Mouse (Mus musculus) layer of hippocampus, adult 11-12 months (tissue): Measurements from ENCODE around the gene Ulk3.

Experiments used
- DNase-seq: peaks from one replicate; pipeline ENCODE4 v3.0.0; 2022; ENCODE audit warnings: low spot score

Ulk3 gene

GRCm38 (mm10) chr9:57589224-57590126 lies at the start of gene Ulk3:
Gene Ulk3 (plus strand): TSS chr9:57589452.
- peak; percentile 75 for DNase-seq

- no peak for DNase-seq
Measured at GRCm38 (mm10) chr9:57539550-57539949, 49.7 kb upstream of the Ulk3 start.

DNA sequence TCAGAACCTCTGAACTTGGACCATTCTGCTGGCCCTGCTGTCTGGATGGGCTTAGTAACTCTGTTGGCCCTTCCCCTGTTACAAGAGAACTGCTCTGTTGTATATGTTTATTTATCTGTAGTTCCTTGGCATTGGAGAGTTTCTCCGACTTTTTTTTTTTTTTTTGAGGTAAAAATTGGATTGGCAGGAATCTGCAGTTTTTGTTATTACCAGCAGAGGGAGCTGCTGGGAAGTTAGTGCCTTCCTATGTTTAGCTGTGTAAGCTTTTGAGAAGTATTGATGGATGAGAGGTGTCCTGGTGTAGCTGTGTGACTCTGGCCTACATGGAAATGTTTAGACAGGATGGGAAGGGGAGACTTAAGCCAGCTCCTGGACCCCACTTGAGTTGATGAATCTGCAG lies 47.9 kb upstream of the Ulk3 start:
- no peak for DNase-seq

- DNase-seq, result no peak
Measured at GRCm38 (mm10) chr9:57543951-57544350, 45.3 kb upstream of the Ulk3 start.

DNA sequence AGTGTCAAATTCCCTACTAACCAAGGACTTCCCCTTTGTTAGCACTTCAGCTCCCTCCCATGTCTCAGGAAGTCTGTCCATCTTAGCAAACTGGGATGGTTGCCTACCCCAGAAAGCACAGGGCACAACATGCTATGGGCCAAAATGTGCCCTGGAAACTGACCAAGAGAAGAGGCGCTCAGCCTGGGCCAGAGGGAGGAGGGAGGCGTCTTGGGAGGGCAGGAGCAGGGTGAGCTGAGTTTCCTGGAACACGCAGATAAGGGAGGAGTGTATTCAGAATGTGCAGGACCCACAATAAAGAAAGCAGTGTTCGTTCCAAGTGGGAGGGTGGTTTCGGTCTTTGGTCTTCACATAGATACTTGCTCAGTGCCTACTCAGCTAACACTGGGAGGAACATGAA lies 42.0 kb upstream of the Ulk3 start:
- DNase-seq, result no peak

DNA sequence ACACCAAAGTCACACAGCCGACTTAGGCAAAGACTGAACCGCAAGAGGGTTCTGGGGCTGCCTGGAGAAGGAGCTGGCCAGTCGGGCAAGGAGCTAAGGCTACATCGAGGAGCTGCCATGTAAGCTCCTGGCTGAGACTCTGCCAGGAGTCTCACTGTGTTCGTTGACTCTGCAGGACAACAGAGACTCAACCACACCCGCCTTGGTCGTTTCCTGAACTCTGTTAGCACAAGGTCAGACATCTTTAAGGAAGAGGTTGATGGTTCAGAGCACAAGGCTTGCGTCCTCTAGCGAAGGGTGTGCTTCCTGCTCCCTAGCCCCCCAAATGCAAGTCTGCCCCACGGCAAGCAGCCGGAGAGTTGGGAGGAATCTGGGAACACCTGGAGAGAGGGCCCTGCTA lies 41.4 kb upstream of the Ulk3 start:
- no peak for DNase-seq

DNA sequence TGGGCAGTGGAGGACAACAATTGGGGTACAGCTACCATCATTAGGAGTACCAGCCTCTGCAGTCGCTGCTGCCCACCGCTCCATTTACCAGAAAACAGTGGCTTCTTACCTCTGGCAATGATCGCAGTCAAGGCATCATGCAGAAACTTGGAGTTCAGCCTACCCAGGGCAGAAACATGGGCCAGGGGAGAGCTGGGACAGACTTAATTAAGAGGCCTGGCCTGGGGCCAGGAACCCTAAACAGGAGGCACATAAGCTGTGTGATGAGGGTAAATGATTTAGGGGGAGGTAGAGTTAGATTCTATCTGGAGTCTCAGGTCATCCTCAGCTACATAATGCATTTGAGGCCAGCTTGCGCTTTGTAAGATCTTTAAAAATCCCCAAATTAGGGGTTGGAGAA lies 40.1 kb upstream of the Ulk3 start:
- no peak for DNase-seq

DNA sequence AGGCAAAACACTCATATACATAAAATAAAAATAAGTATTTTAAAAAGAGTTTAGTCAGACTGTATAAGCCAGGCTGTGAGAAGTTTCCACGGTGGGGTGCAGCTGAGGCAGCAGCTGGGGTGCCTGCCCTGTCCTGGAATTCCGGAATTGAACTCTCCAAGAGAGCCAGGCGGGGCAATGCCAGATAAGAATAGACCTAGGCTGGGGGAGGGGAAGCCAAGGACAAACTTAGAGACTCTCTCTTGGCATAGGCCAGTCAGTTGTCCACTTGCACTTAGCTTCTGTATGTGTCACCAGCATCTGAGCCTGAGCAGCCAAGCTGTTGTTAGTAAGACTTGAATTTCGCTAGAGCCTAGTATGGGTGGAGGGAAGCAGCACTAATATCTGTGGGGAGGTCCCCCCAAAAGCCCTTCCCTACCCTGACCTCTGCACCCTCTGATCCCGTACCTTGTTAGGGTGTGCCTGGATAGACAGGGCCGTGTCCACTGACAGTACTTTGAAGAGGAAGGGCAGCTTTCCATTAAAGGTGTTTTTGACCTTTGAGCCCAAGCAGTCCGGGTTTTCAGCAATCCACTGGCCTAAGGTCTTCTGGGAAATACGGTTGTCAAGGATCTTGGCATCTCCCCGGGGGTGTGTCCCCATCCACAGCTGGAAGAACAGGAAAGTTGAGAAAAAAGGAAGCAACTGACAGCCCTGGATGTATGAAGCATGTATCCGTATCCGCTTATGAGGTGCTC lies 39.0 kb upstream of the Ulk3 start:
- no peak for DNase-seq

GRCm38 (mm10) chr9:57552139-57552887 lies 36.9 kb upstream of the Ulk3 start, which contains the start of gene Mpi:
Gene Mpi (minus strand): TSS chr9:57552763.
- DNase-seq, result peak; percentile 78

DNA sequence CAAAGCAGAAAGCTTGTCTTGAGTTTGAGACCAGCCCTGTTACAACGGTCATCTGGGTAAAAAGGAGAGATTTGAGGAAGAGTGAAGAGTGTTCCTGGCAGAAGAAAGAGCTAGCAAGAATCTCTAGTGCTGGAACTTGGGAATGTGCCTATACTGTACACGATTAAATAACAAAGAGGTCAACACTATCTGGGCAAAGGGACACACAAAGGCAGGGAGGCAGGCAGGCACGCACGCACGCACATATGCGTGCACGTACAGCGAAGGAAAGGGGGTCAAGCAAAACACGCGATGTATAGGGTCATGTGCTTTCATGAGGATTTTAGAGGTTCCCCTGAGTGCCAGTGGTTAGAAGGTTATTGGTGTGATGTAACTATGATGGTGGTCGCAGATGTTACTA lies 36.1 kb upstream of the Ulk3 start:
- DNase-seq, result no peak

GRCm38 (mm10) chr9:57554753-57555152 lies 34.5 kb upstream of the Ulk3 start:
- DNase-seq, result no peak

DNA sequence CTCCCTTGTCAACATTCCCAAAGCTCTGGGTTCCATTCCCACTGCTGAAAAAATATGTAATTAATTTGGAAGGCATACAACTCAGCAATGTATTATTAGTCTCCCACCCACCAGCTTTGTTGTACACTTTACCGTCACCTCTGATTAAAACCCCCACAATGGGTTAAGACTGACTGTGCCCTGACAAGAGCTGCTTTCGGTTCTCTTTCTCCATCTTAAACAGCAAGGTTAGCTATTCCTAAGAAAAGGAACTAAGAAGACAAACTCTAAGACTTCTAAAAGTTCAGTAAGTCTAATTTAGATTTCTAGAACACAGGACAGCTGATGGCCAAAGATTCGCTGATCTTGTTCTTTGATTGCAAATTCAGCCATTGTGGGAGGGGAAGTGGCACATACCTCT lies 32.0 kb upstream of the Ulk3 start:
- DNase-seq, result no peak

DNA sequence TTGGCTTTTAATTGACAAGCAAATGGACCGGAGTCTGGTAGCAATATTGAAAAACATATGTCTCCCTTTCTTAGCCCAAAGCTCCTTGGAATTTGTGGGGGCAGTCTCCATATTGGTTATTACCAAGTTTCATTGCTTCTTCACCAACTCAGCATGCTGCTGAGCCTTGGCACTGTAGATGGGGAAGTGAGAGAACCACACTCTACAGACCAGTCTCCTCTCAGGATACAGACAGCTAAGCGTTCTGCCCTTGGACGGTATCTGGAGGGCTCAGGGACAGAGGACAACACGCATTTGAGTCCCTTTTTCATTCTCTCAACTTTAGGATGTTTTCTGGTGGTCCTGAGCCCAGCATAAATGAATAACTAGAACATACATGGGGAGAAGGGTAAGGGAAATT lies 30.6 kb upstream of the Ulk3 start:
- no peak for DNase-seq

DNA sequence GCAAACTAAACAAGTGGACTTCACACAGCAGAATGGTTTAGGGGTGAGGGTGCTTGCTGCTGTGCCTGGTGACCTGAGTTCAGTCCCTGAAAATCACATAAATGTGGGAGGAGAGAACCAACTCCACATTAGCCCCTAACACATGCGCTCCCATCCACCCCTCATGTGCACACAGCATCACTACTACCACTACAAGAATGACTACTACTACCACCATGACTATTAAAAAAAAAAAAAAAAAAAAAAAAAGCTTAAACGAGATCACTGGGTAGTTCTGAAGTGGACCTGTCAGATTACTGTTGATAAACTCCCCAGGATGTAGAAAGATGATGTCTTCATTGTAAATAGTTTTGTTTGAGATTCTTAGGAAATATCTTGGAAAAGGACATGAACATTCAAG lies 29.7 kb upstream of the Ulk3 start:
- no peak for DNase-seq

DNA sequence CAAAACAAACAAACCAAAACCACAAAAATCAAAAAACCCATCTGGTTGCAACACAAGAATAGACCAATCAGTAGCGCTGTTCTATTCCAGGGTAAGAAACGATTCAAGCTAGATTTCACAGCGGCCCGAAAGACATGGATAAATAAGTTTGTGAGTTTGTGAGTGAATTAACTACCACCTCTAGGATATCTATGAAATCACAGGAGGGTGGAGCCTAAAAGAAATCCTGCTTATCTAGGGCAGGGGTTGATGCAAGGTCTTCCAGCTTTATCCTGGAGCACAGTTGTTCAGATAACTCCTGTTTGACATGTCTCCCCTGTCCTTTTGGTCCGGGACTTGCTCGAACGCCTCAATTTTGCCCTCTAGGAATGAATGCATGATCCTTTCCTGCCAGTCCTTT lies 29.0 kb upstream of the Ulk3 start:
- DNase-seq, result no peak

DNA sequence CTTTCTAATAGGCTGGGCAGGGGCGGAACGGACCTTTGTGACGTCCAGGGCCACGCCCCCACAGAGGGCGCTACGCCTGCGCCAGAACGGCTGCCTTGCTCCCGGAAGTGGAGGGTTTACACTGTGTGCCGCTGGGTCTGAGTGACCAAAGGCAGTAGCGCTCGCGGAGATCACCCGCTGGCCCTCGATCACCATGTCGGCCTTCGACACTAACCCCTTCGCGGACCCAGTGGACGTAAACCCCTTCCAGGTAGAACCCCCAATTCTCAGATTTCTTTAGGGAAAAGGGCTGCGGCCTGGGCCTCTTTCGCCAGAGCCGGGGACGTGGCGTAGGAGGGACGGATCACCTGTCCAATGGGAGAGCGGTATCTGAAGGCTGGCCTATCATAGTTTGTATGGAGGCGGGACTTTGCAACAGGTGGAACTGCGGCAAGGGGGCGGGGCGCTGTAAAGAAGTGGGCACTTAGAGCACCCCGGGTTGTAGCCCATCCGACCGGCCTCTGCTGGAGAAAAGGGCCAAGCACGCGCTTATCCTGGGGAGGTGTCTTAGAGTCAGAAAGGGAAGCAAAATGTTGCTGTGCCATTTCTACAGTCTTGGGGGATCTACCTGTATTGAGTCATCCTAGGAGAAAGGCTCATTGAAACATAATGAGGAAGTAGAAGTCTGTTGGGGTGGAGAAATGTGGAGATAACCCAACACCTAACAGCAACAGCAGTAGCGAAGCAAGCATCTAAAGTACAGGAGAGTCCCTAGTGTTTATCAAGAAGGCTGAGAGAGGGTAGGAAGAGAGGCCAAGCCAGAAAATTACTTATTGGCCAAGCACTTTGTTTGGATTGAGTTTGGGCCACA lies 28.2 kb upstream of the Ulk3 start, which contains the start of gene Scamp2:
TSS of gene Scamp2 (plus strand) at position 83 of the 850 bp plus-strand sequence.
- DNase-seq, result peak; percentile 95

- no peak for DNase-seq
Measured at GRCm38 (mm10) chr9:57561711-57562099, 27.5 kb upstream of the Ulk3 start.

DNA sequence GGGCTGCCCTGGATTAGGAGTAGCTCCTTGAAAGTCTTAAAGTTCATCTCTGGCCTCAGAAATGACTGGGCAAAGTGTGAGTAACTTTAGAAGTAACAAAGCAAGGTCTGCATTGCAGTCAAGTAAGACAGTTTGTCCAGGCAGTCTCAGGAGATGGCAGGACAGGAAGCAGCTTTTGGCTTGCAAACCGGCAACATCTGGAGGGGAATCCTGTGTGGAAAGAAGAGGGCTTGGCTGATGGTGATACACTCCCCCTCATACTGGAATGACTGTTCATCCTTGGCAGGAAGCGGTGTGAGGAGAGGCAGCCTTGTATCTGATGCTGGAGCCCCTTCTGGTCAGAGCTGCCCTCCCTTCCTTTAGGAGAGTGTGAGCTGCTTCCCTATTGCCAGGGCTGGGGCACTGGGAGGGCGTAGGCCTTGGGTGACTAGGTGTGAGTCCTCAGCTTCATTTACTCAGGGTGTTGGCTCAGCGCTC lies 26.3 kb upstream of the Ulk3 start:
- no peak for DNase-seq

DNA sequence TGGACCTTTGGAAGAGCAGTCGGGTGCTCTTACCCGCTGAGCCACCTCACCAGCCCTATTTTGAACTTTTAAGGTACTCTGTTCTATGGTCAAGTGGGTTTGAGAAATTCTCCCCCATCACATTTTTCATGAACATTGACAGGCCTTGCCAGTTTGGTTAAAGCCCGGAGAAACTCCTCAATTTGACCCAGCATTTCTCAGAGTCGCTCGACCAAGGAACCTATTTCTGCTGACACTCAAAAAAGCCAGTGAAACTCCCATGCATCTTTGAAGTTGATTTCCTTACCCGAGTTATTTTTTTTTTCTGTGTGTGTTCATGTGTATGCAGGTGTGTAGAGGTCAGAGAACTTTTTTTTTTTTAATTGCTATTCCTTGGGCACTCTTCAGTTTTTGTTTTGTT lies 24.6 kb upstream of the Ulk3 start:
- DNase-seq, result no peak

GRCm38 (mm10) chr9:57565741-57566221 lies 23.5 kb upstream of the Ulk3 start:
- DNase-seq, result peak; percentile 65

DNA sequence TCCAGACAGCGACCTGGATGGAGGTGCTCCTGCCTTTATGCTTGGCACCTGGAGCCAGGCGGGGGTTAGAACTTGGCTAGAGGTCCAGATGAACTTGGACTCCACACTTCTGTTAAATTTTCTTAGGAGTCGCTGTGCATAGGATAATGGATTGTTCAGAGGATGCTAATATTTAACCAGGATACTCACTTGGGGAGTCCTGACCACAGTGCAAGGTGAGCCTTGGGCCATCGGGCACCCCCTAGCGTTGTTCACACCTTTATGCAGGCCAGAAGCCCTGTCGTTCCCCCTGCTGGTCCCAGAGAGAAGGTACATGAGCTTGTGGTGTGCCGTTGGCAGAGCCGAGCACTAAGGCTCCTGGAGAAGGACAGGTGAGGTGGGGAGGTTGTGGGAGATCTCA lies 22.4 kb upstream of the Ulk3 start:
- DNase-seq, result no peak
